Mouse (Mus musculus): Measurements from ENCODE around the gene Oxct2a. TPM values are rescaled to one million over a fixed set of nuclear protein-coding genes. Genes with fewer than 3 reads are reported as not detected.
"Not testable (repeated sequence)": the region's sequence is repeated elsewhere in the genome, so short reads cannot be mapped to it uniquely, and the experiment has no call there.

Oxct2a gene
- polyA plus RNA-seq, 1 experiment: 0.04 TPM

DNA sequence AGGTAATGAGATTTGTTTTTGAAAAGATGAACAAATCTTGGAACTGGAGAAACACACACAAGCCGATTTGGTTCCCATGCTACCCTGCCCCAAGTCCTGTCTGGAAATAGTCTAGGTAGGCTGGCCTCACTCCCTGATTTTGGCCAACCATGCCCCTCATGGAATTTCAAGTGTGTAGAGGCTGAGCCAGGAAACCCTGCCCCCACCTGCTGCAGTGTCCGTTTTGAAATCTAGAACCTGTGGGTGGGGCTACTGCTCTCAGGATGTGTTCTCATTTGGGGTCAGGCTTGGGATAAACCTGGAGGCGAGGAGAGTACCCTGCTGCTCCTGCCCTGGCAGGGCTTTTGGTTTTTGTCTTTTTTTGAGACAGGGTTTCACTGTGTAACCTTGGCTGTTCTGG is 15.1 kb downstream of the Oxct2a start:
- no peak for TF ChIP-seq CTCF (IDR thresholded peaks at IDR 0.05; ENCODE audit: borderline replicate concordance, extremely low read depth, insufficient read depth, insufficient read length)
- TF ChIP-seq POLR2A (IDR thresholded peaks at IDR 0.05; ENCODE audit: borderline replicate concordance, extremely low read depth, insufficient read depth, insufficient read length, poor library complexity, severe bottlenecking): no peak

DNA sequence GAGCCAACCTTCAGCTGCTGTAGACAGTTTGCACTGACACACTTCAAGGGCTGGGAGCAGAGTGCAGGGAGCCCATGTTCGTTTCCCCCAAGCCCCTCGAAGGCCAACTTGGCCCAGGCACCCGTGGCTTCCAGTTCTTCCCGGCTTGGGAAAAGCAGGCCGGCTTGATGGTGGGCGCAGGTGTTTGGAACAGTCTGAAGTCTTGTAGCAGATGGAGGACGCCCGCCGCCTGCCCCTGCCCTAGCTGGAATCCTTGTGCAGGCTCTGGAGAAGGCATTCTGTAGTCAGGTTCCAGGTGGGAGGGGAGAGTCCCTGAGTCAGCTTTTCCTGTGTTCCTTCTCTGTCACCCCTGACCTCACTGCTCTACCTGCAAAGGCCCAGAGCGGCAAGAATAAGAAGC is 16.4 kb downstream of the Oxct2a start:
- TF ChIP-seq POLR2A (IDR thresholded peaks at IDR 0.05; ENCODE audit: borderline replicate concordance, extremely low read depth, insufficient read depth, insufficient read length, poor library complexity, severe bottlenecking) (no peak), CTCF (IDR thresholded peaks at IDR 0.05; ENCODE audit: borderline replicate concordance, extremely low read depth, insufficient read depth, insufficient read length) (no peak)
- DNase-seq (ENCODE audit: low read depth): peak; percentile 9

More for the DNA sequence above, 15.1 kb downstream of the Oxct2a start:
- no peak for DNase-seq (ENCODE audit: low read depth)

DNA sequence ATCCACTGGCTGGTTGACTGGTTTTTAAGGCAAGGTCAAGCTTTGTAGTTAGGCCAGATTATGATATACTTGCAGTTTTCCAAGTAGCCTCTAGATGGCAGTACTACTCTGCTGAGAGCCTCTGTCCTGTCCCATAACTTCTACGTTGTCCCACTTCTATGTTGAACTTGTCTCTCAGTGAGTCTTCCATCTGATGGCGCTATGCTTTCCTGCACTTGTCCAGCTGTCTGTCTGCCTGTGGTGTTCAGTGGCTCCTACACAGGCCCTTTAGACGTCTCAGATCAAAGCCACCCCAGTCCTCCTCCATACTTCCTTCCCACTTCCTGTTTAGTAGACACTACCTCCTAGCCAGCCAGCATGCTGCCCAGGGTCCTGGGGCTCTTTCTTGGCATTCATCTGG is 17.6 kb downstream of the Oxct2a start:
- peak; percentile 57 for DNase-seq (ENCODE audit: low read depth)
- TF ChIP-seq CTCF (IDR thresholded peaks at IDR 0.05; ENCODE audit: borderline replicate concordance, extremely low read depth, insufficient read depth, insufficient read length): peak; percentile 71
- TF ChIP-seq POLR2A (IDR thresholded peaks at IDR 0.05; ENCODE audit: borderline replicate concordance, extremely low read depth, insufficient read depth, insufficient read length, poor library complexity, severe bottlenecking): no peak

DNA sequence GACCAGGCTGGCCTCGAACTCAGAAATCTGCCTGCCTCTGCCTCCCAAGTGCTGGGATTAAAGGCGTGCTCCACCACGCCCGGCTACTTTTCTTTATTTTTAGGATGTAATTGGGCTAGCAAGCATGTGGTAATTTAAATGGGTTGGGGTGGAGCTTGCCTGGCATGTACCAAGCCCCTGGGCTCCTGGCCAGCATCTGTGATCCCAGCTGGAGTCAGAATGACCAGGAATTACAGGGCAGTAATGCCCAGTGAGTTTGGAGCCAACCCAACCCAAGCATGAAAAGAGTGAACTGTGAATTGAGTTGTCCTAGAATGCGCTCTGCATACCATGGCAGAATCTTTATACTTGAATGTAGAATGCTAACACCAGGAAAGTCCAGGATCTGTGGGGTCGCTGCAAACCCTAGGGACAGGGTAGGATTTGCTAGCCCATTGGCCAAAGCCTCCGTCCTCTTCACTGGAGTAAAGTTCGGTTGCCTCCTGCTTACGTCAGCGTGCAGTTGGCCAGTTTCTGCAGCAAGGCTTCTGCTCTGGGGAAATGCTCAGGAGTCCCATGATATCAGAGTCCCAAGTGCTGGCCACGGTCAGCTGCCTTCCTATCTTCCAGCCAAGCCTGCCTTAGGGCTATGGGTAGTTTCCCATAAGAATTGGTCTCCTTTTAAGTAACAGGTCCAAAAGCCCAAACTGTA is 24.3 kb downstream of the Oxct2a start:
- peak; percentile 19 for DNase-seq (ENCODE audit: low read depth)

DNA sequence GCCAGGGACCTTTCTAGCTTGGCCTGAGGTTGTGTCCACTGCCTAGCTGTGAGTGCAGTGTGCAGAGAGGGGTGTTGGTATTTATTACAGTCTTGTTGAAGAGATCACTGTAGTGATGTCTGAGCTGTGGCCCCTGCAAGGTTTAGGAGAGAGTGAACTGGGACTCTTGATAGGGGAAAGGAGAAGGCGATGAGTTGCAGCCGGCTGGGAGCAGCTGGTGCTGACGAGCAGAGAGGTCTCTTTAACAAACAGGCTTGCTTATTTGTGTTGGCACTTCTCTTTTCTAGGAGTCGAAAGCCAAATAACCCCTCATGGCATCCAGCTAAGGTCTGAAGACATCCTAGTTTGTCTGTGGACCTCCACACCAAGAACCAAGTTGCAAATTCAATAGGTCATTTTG is 25.2 kb downstream of the Oxct2a start:
- DNase-seq (ENCODE audit: low read depth): no peak
- TF ChIP-seq POLR2A (IDR thresholded peaks at IDR 0.05; ENCODE audit: borderline replicate concordance, extremely low read depth, insufficient read depth, insufficient read length, poor library complexity, severe bottlenecking) (no peak), CTCF (IDR thresholded peaks at IDR 0.05; ENCODE audit: borderline replicate concordance, extremely low read depth, insufficient read depth, insufficient read length) (no peak)

More for the DNA sequence above, 24.3 kb downstream of the Oxct2a start:
- TF ChIP-seq CTCF (IDR thresholded peaks at IDR 0.05; ENCODE audit: borderline replicate concordance, extremely low read depth, insufficient read depth, insufficient read length): no peak
- no peak for TF ChIP-seq POLR2A (IDR thresholded peaks at IDR 0.05; ENCODE audit: borderline replicate concordance, extremely low read depth, insufficient read depth, insufficient read length, poor library complexity, severe bottlenecking)

DNA sequence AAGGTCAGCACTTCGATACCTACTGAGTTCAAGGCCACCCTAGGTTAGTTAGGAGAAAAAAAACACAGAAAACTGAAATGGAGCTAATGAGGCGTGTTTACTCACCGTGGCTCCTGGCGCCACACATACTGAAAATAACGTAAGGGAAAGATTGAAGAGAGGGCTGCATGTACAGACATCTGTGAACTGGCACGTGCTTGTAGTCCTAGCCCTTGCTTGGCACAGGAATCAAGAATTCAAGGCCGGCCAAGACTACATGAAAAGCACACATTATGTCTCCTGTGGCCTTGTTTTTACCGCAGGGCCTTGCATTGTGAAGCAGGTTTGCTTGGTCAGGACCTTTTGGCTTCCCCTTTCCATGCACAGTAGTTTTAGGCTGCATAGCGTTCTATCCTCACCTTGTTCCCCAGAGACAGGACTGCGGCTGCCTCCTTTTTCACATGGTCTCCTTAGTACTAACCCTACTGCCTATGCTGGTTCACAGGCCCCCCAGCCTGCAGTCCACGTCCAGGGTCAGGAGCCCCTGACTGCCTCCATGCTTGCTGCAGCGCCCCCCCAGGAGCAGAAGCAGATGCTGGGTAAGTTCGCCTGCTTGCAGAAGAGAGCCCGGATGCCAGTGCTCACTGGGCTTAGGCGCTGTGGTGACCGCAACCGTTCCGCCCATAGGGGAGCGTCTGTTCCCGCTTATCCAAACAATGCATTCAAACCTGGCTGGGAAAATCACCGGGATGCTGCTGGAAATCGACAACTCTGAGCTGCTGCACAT is 26.1 kb downstream of the Oxct2a start:
- TF ChIP-seq CTCF (IDR thresholded peaks at IDR 0.05; ENCODE audit: borderline replicate concordance, extremely low read depth, insufficient read depth, insufficient read length) (no peak), POLR2A (IDR thresholded peaks at IDR 0.05; ENCODE audit: borderline replicate concordance, extremely low read depth, insufficient read depth, insufficient read length, poor library complexity, severe bottlenecking) (no peak)

DNA sequence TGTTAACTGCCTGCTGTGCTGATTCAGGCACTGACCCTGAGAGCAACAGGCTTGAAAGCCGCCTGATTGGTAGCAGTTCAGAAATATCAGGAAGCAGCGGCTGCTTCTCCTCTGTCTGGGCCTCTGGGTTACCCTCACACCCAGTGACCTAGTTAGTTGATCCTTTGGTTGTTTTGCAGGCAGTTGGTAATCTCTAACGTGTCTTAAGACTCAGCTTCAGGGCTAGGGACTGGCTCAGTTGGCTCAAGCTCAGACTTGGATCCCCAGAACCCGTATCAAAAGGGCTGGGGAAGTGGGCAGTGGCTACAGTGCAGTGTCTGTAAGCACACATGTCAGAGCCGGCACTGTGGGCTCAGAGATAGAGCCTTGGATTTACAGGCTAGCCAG is 27.3 kb downstream of the Oxct2a start:
- no peak for DNase-seq (ENCODE audit: low read depth)

More for the DNA sequence above, 26.1 kb downstream of the Oxct2a start:
- DNase-seq (ENCODE audit: low read depth): no peak

DNA sequence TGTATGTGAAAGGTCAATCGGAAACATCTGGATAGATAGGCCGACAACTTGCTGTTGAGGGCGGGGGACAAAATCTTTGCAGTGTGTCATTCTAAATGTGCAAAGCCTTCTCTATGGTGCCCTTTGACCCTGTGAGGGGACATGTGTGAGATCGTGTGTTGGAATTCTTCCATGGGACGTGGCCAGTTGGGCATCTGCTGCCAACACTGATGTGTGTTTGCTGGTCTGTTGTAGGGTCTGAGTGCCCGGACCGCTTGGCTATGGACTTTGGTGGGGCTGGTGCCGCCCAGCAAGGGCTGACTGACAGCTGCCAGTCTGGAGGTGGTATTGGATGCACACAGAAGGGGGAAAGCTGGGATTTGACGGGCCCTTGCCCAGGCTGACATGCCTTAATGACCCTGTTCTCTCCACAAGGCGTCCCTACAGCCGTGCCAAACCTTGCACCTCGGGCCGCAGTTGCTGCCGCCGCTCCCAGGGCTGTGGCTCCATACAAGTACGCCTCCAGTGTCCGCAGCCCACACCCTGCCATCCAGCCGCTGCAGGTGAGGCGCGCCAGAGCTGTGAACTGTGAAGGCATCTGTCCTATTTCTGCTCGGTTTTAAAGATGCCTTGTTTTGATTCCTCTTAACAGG is 27.8 kb downstream of the Oxct2a start:
- TF ChIP-seq CTCF (IDR thresholded peaks at IDR 0.05; ENCODE audit: borderline replicate concordance, extremely low read depth, insufficient read depth, insufficient read length) (no peak), POLR2A (IDR thresholded peaks at IDR 0.05; ENCODE audit: borderline replicate concordance, extremely low read depth, insufficient read depth, insufficient read length, poor library complexity, severe bottlenecking) (no peak)
- no peak for DNase-seq (ENCODE audit: low read depth)

More for the DNA sequence above, 27.3 kb downstream of the Oxct2a start:
- TF ChIP-seq CTCF (IDR thresholded peaks at IDR 0.05; ENCODE audit: borderline replicate concordance, extremely low read depth, insufficient read depth, insufficient read length) (no peak), POLR2A (IDR thresholded peaks at IDR 0.05; ENCODE audit: borderline replicate concordance, extremely low read depth, insufficient read depth, insufficient read length, poor library complexity, severe bottlenecking) (no peak)

DNA sequence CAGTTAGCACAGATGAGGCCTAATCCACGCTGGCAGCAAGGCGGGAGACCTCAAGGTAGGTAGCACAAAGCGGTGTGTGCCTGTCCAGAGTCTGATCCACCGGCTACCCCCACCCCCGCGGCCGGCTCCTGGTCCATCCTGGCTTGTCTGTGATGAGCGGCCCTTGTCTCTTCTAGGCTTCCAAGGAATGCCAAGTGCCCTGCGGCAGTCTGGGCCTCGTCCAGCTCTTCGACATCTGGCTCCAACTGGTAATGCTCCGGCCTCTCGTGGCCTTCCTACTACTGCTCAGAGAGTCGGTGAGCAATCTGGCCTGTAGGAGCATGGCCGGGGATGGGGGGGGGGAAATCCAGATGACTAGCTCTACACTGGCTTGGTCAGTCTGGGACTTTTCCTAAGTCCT is 28.4 kb downstream of the Oxct2a start:
- DNase-seq (ENCODE audit: low read depth): not testable (repeated sequence)

DNA sequence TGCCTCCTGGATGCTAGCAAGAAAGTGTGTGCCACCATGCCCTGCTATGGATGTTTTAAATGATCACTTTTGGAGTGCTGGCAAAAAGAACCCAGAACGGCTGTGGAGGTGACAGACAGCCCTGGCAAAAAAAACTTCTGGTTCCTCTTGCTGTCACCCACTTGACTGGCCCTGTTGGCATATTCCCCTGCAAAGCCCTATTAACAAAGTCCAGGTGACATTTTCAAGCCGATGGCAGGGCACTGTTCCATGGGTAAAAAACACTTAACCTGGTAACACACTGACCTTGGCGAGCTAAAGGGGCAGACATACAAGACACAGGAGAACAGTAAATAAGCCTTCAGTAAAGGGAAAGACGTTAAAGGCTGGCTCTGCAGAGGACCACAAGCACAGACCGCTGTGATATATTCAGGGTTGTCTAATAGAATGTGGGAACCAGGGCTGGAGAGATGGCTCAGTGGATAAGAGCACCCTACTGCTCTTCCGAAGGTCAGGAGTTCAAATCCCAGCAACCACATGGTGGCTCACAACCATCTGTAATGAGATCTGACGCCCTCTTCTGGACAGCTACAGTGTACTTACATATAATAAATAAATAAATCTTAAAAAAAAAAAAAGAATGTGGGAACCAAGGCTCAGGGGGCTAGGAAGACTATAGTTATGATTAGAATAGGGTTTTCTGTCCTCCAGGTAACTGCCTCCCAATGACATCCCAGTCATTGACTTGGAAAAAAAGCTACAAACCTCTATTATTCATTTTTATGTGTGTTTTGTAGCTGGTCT is 29.6 kb downstream of the Oxct2a start:
- TF ChIP-seq CTCF (IDR thresholded peaks at IDR 0.05; ENCODE audit: borderline replicate concordance, extremely low read depth, insufficient read depth, insufficient read length): no peak
- no peak for TF ChIP-seq POLR2A (IDR thresholded peaks at IDR 0.05; ENCODE audit: borderline replicate concordance, extremely low read depth, insufficient read depth, insufficient read length, poor library complexity, severe bottlenecking)
- DNase-seq (ENCODE audit: low read depth): no peak

DNA sequence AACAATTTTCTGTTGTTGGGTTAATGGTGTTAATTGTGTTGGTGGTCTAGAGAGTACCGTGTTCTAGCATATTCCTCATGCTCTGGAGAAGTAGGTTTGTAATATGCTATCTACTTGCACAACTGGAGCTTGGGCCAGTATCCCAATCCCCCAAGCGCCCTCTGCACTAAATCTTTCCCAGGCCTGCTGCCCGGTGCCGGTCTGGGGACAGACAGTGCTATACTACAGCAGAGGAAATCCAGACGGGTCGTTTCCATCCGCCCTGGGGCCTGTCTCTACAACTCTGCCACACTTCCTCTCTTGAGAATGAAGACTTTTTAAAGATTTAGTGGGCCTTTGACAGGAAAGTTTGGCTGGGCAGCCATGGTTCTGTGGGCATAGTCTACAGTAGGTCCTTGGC is 30.4 kb downstream of the Oxct2a start:
- no peak for TF ChIP-seq POLR2A (IDR thresholded peaks at IDR 0.05; ENCODE audit: borderline replicate concordance, extremely low read depth, insufficient read depth, insufficient read length, poor library complexity, severe bottlenecking)
- DNase-seq (ENCODE audit: low read depth): no peak
